Mouse (Mus musculus) central nervous system, embryonic 14 days (tissue): Measurements from ENCODE around the gene Dnase1l2. TPM values are rescaled to one million over a fixed set of nuclear protein-coding genes. Genes with fewer than 3 reads are reported as not detected.

ENCODE experiments used
- polyA plus RNA-seq: library from polyadenylated mRNA; depleted of rRNA; stranded (reverse); fragments of >200 nt; gene quantifications from 2 replicates; pipeline ENCODE4 v1.2.3, GENCODE M21; 2012; rRNA removed

Gene Dnase1l2
- polyA plus RNA-seq, result 26.4 and 29.0 TPM in 2 replicates

DNA sequence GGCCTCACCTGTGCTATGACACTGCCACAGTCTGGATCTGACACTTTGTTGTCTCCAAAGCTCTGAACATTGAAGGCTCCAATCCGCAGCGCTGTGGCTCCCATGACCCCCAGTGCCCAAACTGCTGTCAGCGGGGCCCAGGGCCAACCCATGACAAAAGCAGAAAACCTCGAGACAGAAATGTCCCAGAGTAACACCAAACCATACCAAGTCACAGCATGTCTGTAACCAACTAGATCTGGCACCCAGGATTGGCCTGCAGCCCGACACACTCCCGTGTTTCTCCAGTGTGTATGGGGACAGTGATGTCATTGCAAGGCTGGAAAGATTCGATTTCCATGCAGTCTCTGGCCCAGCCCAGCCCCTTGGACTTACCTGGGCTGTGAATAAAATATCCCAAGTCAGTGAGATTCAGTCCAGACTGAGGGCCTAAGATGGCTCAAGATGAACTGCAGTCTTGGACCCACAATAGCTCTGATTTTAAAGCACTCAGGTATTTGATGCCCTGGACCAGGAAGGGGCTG, at the start of gene Dnase1l2:
Gene Dnase1l2 (minus strand): TSS at position 474 of the 524 bp plus-strand sequence.

GRCm38 (mm10) chr17:24488186-24488661, 45.3 kb upstream of the Dnase1l2 start, which contains the start of gene Caskin1:
Caskin1 (plus strand) TSS chr17:24488601.

GRCm38 (mm10) chr17:24478663-24479380, 35.9 kb upstream of the Dnase1l2 start, which contains the start of gene Mlst8:
Mlst8 (minus strand) TSS chr17:24479078.

DNA sequence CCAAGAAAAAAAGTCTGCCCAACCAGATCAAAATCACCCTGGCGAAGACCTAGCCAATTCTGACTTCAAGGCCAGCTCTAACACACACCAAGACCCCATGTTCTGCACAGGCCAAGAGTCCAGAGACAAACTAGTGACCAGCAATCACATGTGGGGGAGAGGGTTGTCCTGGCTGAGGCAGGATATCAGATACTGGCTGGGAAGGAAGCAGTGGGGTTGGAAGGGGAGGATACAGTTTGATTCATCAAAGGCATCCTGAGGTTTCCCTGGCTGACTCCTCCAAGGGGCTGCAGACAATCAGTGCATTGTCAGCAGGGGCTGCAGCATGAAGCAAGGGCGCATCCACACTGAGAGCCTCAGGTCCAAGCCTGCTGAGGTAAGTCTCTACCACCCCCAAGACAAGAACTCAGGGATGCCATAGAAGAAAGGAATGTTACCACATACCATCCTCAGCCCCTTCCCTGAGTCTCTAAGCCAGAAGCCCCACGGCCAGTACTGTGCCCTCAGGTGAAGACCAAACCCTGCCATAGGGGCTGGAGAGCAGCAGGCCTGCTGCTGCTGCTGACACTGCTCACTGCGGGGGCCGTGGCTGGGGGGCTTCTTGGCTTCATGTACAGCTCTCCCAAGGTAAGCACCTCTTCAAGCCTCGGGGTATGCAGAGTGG, 30.8 kb upstream of the Dnase1l2 start, which contains the start of gene Bricd5:
Gene Bricd5 (plus strand): TSS at position 273 of the 664 bp plus-strand sequence.

DNA sequence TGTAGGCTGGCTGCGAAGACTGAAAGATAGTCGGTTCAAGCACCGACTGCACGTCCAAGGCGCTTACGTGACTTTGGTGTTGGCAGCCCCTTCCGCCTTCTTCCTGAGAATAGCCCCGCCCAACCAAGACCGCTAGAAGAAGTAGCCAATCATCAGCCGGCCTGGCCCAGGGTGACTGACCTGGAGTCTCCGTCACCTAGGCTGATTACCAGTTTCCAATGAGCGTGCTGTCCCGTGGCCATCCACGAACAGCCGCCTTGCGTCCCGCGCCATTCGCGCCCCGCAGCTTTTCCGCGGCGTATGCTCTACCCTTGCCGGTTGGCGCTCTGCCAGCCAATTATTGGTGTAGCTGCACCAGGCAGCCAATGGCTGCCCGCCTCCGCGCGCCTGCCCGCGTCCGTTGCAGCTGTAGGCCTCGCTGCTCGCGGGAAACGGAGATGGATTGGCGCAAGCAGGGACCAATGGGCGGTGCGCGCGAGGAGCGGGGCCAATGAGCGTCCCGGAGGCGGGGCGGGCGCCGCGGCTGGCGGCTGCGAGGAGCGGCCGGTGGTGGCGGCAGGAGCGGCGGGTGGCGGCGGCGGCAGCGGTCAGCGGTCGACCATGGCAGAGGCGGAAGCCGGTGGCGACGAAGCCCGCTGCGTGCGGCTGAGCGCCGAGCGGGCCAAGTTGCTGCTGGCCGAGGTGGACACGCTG, 27.2 kb upstream of the Dnase1l2 start, which contains the start of the genes E4f1 and Pgp:
Gene E4f1 (minus strand): TSS at position 404 of the 693 bp plus-strand sequence.
Gene Pgp (plus strand): TSS at position 483 of the 693 bp plus-strand sequence.

DNA sequence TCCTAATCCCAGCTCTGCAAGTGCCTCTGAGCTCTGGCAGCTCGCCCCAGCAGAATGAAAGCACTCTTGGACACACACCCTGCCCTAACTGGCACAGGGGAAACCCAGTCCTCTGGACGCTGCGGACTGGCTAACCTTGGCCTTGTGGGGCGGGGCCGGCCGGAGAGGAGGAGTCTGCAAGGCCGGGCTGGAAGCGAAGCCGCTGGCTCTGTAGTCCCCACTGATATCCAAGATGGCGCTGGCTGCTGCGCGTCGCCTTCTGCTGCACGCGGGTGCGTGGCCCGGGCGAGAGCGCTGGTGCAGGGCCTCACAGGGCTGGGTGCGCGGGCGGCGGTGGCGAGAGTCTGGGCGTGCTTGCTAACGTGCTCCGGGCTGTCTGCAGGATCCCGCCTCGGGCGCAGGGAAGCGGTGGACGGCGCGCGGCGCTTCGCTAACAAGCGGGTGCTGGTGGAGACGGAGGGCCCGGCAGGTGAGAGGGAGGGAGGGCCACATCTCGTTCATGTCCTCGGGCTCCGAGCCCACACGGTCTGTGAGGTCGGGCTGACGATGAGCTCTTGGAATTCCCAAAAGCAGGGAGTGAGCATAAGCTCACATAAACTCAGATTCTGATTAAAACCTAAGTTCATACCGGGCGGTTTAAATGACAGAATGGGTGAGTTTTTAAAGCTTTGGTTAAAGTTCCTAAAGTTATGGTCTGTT, 16.3 kb downstream of the Dnase1l2 start, which contains the start of gene Eci1:
Gene Eci1 (plus strand): TSS at position 171 of the 699 bp plus-strand sequence.

DNA sequence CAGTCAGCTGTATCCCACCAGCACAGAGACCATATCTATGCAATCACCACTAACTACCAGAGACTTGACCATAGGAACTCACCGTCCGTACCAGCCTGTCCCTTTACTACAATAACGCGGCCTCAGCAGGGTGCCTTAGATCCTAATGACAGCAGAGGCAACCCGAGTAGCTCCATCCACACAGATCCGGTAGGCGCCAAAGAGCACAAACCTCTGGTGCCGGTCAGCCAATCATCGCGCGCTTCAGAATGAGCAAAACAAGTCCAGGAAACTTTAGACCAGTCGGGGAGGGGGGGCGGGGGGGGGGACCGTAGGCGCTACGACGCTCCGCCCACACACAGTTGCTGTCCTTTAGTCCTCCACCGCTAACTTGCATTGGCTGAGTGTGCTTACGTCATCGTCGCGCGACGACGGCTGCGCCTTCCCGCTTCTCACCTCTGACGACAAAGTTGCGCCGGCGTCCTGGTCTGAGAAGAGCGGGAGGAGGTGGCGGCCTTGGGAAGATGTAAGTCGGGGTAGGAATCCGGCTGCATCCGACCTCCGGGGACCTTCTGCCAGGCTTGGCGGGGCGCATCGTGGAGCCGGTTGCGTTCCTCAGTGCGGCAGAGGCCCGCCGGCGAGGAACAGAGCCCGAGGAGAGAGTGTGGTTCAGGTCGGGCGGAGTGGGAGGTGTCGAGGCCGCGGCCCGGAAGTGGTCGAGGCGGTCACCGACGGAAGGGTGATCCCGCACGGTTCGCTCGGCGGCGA, 28.5 kb downstream of the Dnase1l2 start, which contains the start of gene Rnps1:
Gene Rnps1 (plus strand): TSS at position 336 of the 747 bp plus-strand sequence.

Other genes starting within 250 kb of the Dnase1l2 start
- 50.4 and 57.9 TPM in 2 replicates for gene Tbc1d24, start 237.5 kb downstream of the Dnase1l2 start, polyA plus RNA-seq
- gene Ntn3, start 233.6 kb downstream of the Dnase1l2 start, polyA plus RNA-seq, result 8.3 and 11.3 TPM in 2 replicates
- gene Tedc2, start 222.3 kb downstream of the Dnase1l2 start, polyA plus RNA-seq, result 29.6 and 34.7 TPM in 2 replicates
- 21.1 and 25.3 TPM in 2 replicates for gene Ccnf, start 191.6 kb downstream of the Dnase1l2 start, polyA plus RNA-seq
- gene Abca17, start 92.0 kb downstream of the Dnase1l2 start, polyA plus RNA-seq, result 0.33 TPM in 2 replicates
- gene Abca3, start 91.2 kb downstream of the Dnase1l2 start, polyA plus RNA-seq, result 33.8 and 34.2 TPM in 2 replicates
- gene Rnps1, start 28.5 kb downstream of the Dnase1l2 start, polyA plus RNA-seq, result 392 and 424 TPM in 2 replicates
- gene Eci1, start 16.5 kb downstream of the Dnase1l2 start, polyA plus RNA-seq, result 31.1 and 38.3 TPM in 2 replicates
- gene E4f1, start 27.2 kb upstream of the Dnase1l2 start, polyA plus RNA-seq, result 82.5 and 89.4 TPM in 2 replicates
- gene Pgp, start 27.3 kb upstream of the Dnase1l2 start, polyA plus RNA-seq, result 43.4 and 44.6 TPM in 2 replicates
- 0.43 and 1.0 TPM in 2 replicates for gene Bricd5, start 30.8 kb upstream of the Dnase1l2 start, polyA plus RNA-seq
- 51.2 and 55.8 TPM in 2 replicates for gene Mlst8, start 36.0 kb upstream of the Dnase1l2 start, polyA plus RNA-seq
- 93.1 and 111 TPM in 2 replicates for gene Caskin1, start 45.5 kb upstream of the Dnase1l2 start, polyA plus RNA-seq
- 333 and 335 TPM in 2 replicates for gene Traf7, start 84.8 kb upstream of the Dnase1l2 start, polyA plus RNA-seq
- gene Rab26, start 91.1 kb upstream of the Dnase1l2 start, polyA plus RNA-seq, result 4.1 and 5.0 TPM in 2 replicates
- 60.4 and 62.9 TPM in 2 replicates for gene Pkd1, start 106.7 kb upstream of the Dnase1l2 start, polyA plus RNA-seq
- 175 and 176 TPM in 2 replicates for gene Tsc2, start 189.5 kb upstream of the Dnase1l2 start, polyA plus RNA-seq
- gene Nthl1, start 189.6 kb upstream of the Dnase1l2 start, polyA plus RNA-seq, result 16.0 and 16.5 TPM in 2 replicates
- 27.3 and 36.1 TPM in 2 replicates for gene Slc9a3r2, start 207.2 kb upstream of the Dnase1l2 start, polyA plus RNA-seq
- 0.16 and 0.29 TPM in 2 replicates for gene Npw, start 215.4 kb upstream of the Dnase1l2 start, polyA plus RNA-seq
- gene Zfp598, start 226.6 kb upstream of the Dnase1l2 start, polyA plus RNA-seq, result 85.5 and 87.5 TPM in 2 replicates
- 58.6 and 60.6 TPM in 2 replicates for gene Syngr3, start 246.8 kb upstream of the Dnase1l2 start, polyA plus RNA-seq